Mouse (Mus musculus) stomach, embryonic 15.5 days (tissue): Measurements from ENCODE around the gene Stat5a. TPM values are rescaled to one million over a fixed set of nuclear protein-coding genes. Genes with fewer than 3 reads are reported as not detected.

Experiments used
- ATAC-seq: fragments of 200-750 bp; cut with Nextera tagmentation; 2 replicates; pipeline ENCODE4 v1.8.0; 2017; ENCODE audit warnings: low read depth, moderate number of reproducible peaks, moderate TSS enrichment; ENCODE audit not compliant: insufficient read depth, low FRiP score
- H3K27ac ChIP-seq: fragments of 300-500 bp; sonication (generic); 2 replicates; pipeline ENCODE4 v1.5.1; 2015; ENCODE audit warnings: mild to moderate bottlenecking, inconsistent platforms
- H3K27me3 ChIP-seq: fragments of 300-500 bp; sonication (generic); replicated peaks from 2 replicates; pipeline ENCODE4 v1.6.1; 2015; ENCODE audit warnings: inconsistent platforms
- H3K36me3 ChIP-seq: fragments of 300-500 bp; sonication (generic); 2 replicates; pipeline ENCODE4 v1.6.1; 2015; ENCODE audit warnings: inconsistent platforms
- H3K4me1 ChIP-seq: fragments of 300-500 bp; sonication (generic); 2 replicates; pipeline ENCODE4 v1.6.1; 2015; ENCODE audit warnings: inconsistent platforms
- H3K4me2 ChIP-seq: fragments of 300-500 bp; sonication (generic); 2 replicates; pipeline ENCODE4 v1.6.1; 2015; ENCODE audit warnings: mild to moderate bottlenecking, inconsistent platforms
- H3K4me3 ChIP-seq: fragments of 300-500 bp; sonication (generic); replicated peaks from 2 replicates; pipeline ENCODE4 v1.5.1; 2015; ENCODE audit warnings: inconsistent platforms
- H3K9ac ChIP-seq: fragments of 300-500 bp; sonication (generic); 2 replicates; pipeline ENCODE4 v1.6.1; 2015; ENCODE audit warnings: inconsistent platforms
- H3K9me3 ChIP-seq: fragments of 300-500 bp; sonication (generic); 2 replicates; pipeline ENCODE4 v1.6.1; 2016; ENCODE audit warnings: inconsistent platforms
- WGBS: fragments of 180-500 bp; shearing (Covaris S2); methylation state at CpG from one replicate; pipeline ENCODE4 v1.1.7; 2015; 5-methylcytosine and 5-hydroxymethylcytosine counted together
- polyA plus RNA-seq: library from polyadenylated mRNA; unstranded; fragments of >200 nt; fragmentation: Nextera tagmentation; extraction: Ambion mirVana; gene quantifications from 2 replicates; pipeline ENCODE4 v1.2.1, GENCODE M21; 2015

The Stat5a gene
- 8.5 and 9.5 TPM in 2 replicates for polyA plus RNA-seq

GRCm38 (mm10) chr11:100858935-100859578 lies at the start of gene Stat5a:
Stat5a (plus strand) TSS chr11:100859351.
- no peak within 1 kb of the TSS for H3K9ac ChIP-seq
- 64% methylated on average over 9 of the region's 9 CpGs for WGBS

GRCm38 (mm10) chr11:100810516-100810915 lies 48.6 kb upstream of the Stat5a start:
- no peak for ATAC-seq
- H3K4me1 ChIP-seq: no peaks in the 10 kb centered on the region
- 80% methylated on average over 9 of the region's 9 CpGs for WGBS

More at GRCm38 (mm10) chr11:100858935-100859578, at the start of gene Stat5a:
- H3K4me2 ChIP-seq: peak within 1 kb of the TSS; percentile 79
- no peaks in the 10 kb centered on the region for H3K27me3 ChIP-seq
- peak within 1 kb of the TSS; percentile 23; the same call in 1 of the 2 replicates for H3K27ac ChIP-seq
- peak within 1 kb of the TSS; percentile 55 for H3K4me3 ChIP-seq
- peaks cover 9% of the 10 kb centered on the region; the same call in 1 of the 2 replicates for H3K4me1 ChIP-seq
- no peaks in the 10 kb centered on the region for H3K9me3 ChIP-seq
- no peaks in the 10 kb centered on the region for H3K36me3 ChIP-seq
- ATAC-seq: no peak

DNA sequence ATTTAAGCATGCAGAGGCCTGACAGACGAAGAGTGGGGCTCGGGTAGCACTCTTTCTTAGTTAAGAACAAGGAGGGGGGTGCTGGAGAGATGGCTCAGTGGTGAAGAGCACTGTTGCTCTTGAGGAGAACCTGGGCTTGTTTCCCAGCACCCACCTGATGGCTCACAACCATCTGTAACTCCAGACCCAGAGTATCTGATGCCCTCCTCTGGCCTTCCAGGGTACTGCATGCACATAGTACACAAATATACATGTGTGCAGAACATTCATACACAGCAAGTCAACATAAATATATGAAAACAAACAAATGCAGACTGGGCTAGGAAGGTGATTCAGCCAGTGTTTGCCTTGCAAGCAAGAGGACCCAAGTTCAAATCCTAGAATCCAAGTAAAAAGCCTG lies 48.0 kb upstream of the Stat5a start:
- H3K27me3 ChIP-seq: no peaks in the 10 kb centered on the region
- WGBS: 93% methylated on average over 2 of the region's 2 CpGs
- ATAC-seq: no peak
- H3K4me1 ChIP-seq: no peaks in the 10 kb centered on the region
- no peak overlapping the region for H3K4me3 ChIP-seq
- H3K4me2 ChIP-seq: no peak overlapping the region
- no peaks in the 10 kb centered on the region for H3K36me3 ChIP-seq
- no peak overlapping the region for H3K9ac ChIP-seq
- H3K9me3 ChIP-seq: no peaks in the 10 kb centered on the region
- no peak overlapping the region for H3K27ac ChIP-seq

More at GRCm38 (mm10) chr11:100810516-100810915, 48.6 kb upstream of the Stat5a start:
- Histone ChIP-seq H3K27ac (no peak overlapping the region), H3K36me3 (no peaks in the 10 kb centered on the region), H3K9ac (no peak overlapping the region), H3K4me3 (no peak overlapping the region), H3K9me3 (no peaks in the 10 kb centered on the region), H3K4me2 (no peak overlapping the region), H3K27me3 (no peaks in the 10 kb centered on the region)

GRCm38 (mm10) chr11:100814498-100814897 lies 44.7 kb upstream of the Stat5a start:
- H3K9me3 ChIP-seq: no peaks in the 10 kb centered on the region
- H3K36me3 ChIP-seq: no peaks in the 10 kb centered on the region
- H3K27me3 ChIP-seq: no peaks in the 10 kb centered on the region
- ATAC-seq: peak; percentile 78
- 32% methylated on average over 13 of the region's 13 CpGs for WGBS
- no peak overlapping the region for H3K4me3 ChIP-seq
- H3K4me2 ChIP-seq: peak overlapping the region; percentile 26
- no peak overlapping the region for H3K9ac ChIP-seq
- H3K27ac ChIP-seq: no peak overlapping the region
- no peaks in the 10 kb centered on the region; the same call in 1 of the 2 replicates for H3K4me1 ChIP-seq

- 52% methylated on average over 3 of the region's 3 CpGs for WGBS
- no peak overlapping the region for H3K4me3 ChIP-seq
- no peaks in the 10 kb centered on the region for H3K9me3 ChIP-seq
- H3K4me1 ChIP-seq: no peaks in the 10 kb centered on the region; the same call in 1 of the 2 replicates
- no peak overlapping the region for H3K9ac ChIP-seq
- no peak overlapping the region for H3K27ac ChIP-seq
- H3K36me3 ChIP-seq: no peaks in the 10 kb centered on the region
- no peak overlapping the region for H3K4me2 ChIP-seq
- no peak for ATAC-seq
- H3K27me3 ChIP-seq: no peaks in the 10 kb centered on the region
These were observed 42.8 kb upstream of the Stat5a start for GRCm38 (mm10) chr11:100816342-100816741.

DNA sequence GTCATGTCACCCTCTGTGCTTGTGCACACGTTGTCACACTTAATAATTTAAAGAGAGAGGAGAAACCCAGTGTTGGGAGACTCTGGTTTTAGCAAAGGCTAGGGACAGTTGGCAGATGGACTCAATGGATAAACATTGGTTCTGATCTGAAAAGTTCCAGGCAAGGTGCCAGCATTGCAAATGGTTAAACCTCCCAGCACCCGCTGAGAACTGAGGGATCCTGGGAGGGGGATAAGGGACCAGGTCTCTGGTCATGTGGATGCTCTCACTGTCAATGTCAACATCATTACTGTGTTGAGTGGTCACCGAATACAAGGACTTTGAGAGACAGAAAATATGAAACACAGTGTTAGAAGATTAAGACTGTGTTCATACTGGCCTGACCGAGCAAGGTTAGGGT lies 42.4 kb upstream of the Stat5a start:
- H3K9me3 ChIP-seq: no peaks in the 10 kb centered on the region

GRCm38 (mm10) chr11:100817311-100817710 lies 41.8 kb upstream of the Stat5a start:
- Histone ChIP-seq H3K27me3 (no peaks in the 10 kb centered on the region), H3K9me3 (no peaks in the 10 kb centered on the region), H3K9ac (no peak overlapping the region), H3K4me2 (no peak overlapping the region), H3K4me1 (no peaks in the 10 kb centered on the region; the same call in 1 of the 2 replicates), H3K36me3 (no peaks in the 10 kb centered on the region), H3K27ac (no peak overlapping the region), H3K4me3 (no peak overlapping the region)
- no peak for ATAC-seq
- 45% methylated on average over 9 of the region's 9 CpGs for WGBS

More for the DNA sequence above, 42.4 kb upstream of the Stat5a start:
- no peaks in the 10 kb centered on the region for H3K27me3 ChIP-seq
- no peak overlapping the region for H3K4me3 ChIP-seq
- H3K4me2 ChIP-seq: no peak overlapping the region
- no peaks in the 10 kb centered on the region; the same call in 1 of the 2 replicates for H3K4me1 ChIP-seq
- WGBS: 41% methylated on average over 4 of the region's 4 CpGs
- ATAC-seq: no peak
- H3K27ac ChIP-seq: no peak overlapping the region
- no peaks in the 10 kb centered on the region for H3K36me3 ChIP-seq
- H3K9ac ChIP-seq: no peak overlapping the region

- no peaks in the 10 kb centered on the region for H3K27me3 ChIP-seq
- H3K4me2 ChIP-seq: no peak overlapping the region
- H3K4me1 ChIP-seq: no peaks in the 10 kb centered on the region; the same call in 1 of the 2 replicates
- H3K9me3 ChIP-seq: no peaks in the 10 kb centered on the region
- no peak overlapping the region for H3K4me3 ChIP-seq
- ATAC-seq: no peak
- 81% methylated on average over 15 of the region's 15 CpGs for WGBS
- H3K9ac ChIP-seq: no peak overlapping the region
- no peaks in the 10 kb centered on the region for H3K36me3 ChIP-seq
- no peak overlapping the region for H3K27ac ChIP-seq
These were observed 40.7 kb upstream of the Stat5a start for GRCm38 (mm10) chr11:100818359-100819012.

GRCm38 (mm10) chr11:100819048-100819447 lies 40.1 kb upstream of the Stat5a start:
- Histone ChIP-seq H3K36me3 (no peaks in the 10 kb centered on the region), H3K4me2 (no peak overlapping the region), H3K27me3 (no peaks in the 10 kb centered on the region), H3K4me3 (no peak overlapping the region), H3K9ac (no peak overlapping the region), H3K27ac (no peak overlapping the region), H3K4me1 (no peaks in the 10 kb centered on the region; the same call in 1 of the 2 replicates), H3K9me3 (no peaks in the 10 kb centered on the region)
- ATAC-seq: no peak
- WGBS: 74% methylated on average over 8 of the region's 8 CpGs

DNA sequence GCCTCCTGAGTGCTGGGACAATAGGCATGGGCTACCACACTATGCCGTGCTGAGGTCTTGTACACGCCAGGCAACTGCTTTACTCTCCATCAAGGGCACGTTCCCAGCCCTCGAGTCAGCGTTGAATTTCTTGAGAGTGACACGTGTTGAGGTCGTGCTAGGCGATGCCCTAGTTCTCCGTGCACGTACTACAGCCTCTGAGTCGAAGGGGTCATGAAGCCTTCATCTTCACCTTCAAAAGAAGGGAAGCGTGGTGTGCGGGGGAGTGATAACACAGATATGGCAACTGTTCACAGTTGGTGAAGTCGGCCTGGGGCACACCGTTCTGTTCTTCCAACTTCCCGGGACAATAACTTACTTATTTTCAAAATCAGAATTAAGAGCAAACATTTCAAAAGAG lies 39.5 kb upstream of the Stat5a start:
- H3K27me3 ChIP-seq: no peaks in the 10 kb centered on the region
- no peaks in the 10 kb centered on the region for H3K9me3 ChIP-seq
- 87% methylated on average over 16 of the region's 16 CpGs for WGBS
- no peak overlapping the region for H3K4me2 ChIP-seq
- no peak for ATAC-seq
- H3K9ac ChIP-seq: no peak overlapping the region
- no peak overlapping the region for H3K4me3 ChIP-seq
- no peaks in the 10 kb centered on the region; the same call in 1 of the 2 replicates for H3K4me1 ChIP-seq
- no peaks in the 10 kb centered on the region for H3K36me3 ChIP-seq
- no peak overlapping the region for H3K27ac ChIP-seq

- no peak overlapping the region for H3K9ac ChIP-seq
- no peak overlapping the region for H3K4me3 ChIP-seq
- ATAC-seq: no peak
- H3K27me3 ChIP-seq: no peaks in the 10 kb centered on the region
- H3K27ac ChIP-seq: no peak overlapping the region
- 90% methylated on average over 8 of the region's 8 CpGs for WGBS
- H3K4me2 ChIP-seq: no peak overlapping the region
- H3K9me3 ChIP-seq: no peaks in the 10 kb centered on the region
- H3K36me3 ChIP-seq: no peaks in the 10 kb centered on the region
- H3K4me1 ChIP-seq: no peaks in the 10 kb centered on the region; the same call in 1 of the 2 replicates
These were observed 39.1 kb upstream of the Stat5a start for GRCm38 (mm10) chr11:100820047-100820446.

DNA sequence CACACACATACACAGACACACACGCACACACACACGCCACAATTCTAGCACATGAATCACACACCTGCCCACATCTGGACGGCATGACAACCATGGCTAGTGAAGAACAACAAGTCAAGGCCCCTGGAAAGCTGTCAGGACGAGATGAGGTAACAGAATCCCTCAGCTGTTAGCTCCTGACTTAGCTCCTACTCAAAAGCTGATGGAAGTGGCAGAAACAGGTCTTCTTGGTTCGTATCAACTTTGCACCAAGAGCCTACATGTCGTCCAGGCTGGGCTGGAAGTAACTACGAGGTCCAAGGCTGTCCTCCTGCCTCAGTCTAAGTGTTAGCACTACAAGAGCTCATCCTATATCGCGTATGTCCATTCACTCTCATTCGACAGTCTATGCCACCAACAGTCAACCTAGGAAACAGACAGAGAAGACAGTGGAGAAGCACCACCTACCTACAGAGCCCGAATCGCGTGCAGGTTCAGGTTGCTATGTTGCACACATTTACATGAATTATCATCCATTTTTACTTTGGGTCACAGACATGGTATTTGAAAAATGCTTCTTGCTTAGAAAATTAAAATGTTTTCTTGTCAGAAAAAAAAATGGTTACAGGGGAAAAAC lies 37.4 kb upstream of the Stat5a start:
- no peak for ATAC-seq
- Histone ChIP-seq H3K4me3 (no peak overlapping the region), H3K27ac (no peak overlapping the region), H3K9ac (no peak overlapping the region), H3K9me3 (no peaks in the 10 kb centered on the region), H3K27me3 (no peaks in the 10 kb centered on the region), H3K36me3 (no peaks in the 10 kb centered on the region), H3K4me2 (no peak overlapping the region), H3K4me1 (no peaks in the 10 kb centered on the region; the same call in 1 of the 2 replicates)
- WGBS: 87% methylated on average over 13 of the region's 13 CpGs
